Mouse (Mus musculus): ENCODE data around the gene Afg1l.

DNA sequence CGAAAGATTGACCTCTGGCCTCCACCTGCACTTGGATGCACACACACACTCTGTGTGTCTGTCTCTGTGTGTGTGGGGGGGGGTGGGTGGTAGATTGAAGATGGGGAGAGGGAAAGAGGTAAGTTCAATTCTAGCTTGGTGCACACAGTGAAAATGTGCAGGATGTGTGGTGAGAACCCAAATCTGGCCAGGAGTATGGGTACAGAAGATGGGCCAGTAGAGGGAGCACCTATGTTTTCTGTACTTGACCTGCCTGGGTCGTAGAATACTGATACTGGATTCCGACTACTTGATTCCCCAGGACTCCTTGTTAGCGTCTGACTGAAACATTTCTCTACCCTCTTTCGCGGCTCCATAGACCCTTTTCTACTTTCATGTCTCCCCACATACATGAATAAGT, 31.8 kb upstream of the Afg1l start:
- no peak for TF ChIP-seq POLR2A (IDR thresholded peaks at IDR 0.05; ENCODE audit: insufficient read depth, low read depth, low read length)
- TF ChIP-seq CTCF (IDR thresholded peaks at IDR 0.05; ENCODE audit: insufficient read depth, low read depth, low read length): no peak

Measured in olfactory bulb, adult 2 months (tissue).